Comparison of ENCODE assay signal across 14 mouse cellular contexts in genomic region chr17:46662730-46663129, GRCm38 (mm10). TPM values are rescaled to one million over a fixed set of nuclear protein-coding genes. Genes with fewer than 3 reads are reported as not detected.
A peak's percentile ranks its signal among the peaks of the same experiment; 100 is the strongest.
DNase-seq lines count a peak whose midpoint lies in the region; TF ChIP-seq lines count a peak whose summit lies in the region.
"Had no signal": no experiment of that assay in that cellular context is flagged by ENCODE, and none has a peak within 500 bp of the region (broad histone marks: within the 10 kb centered on the region; RNA-seq: fewer than 3 reads in every experiment).

No protein-coding gene starts in this region.

- intact Hi-C loops in gastrocnemius, adult 2 months (cut with DNase I): no loop called here
- intact Hi-C loops in gastrocnemius, postnatal 36 days (cut with DNase I): loop anchor here (1.0 kb wide), 1 partner anchor 18 kb away; the partner anchor contains the start of gene Klhdc3

- DNase-seq in gastrocnemius, adult 2 months: peak; percentile 80
- no peak for DNase-seq in gastrocnemius, postnatal 36 days
- peak; percentile 50 for DNase-seq in MN1 (ENCODE audit: low spot score)
- peak; percentile 86 for DNase-seq in cerebellum, adult 9-10 months
- DNase-seq in kidney, adult 9 months: peak; percentile 38
- DNase-seq in retina, embryonic 14.5 days (ENCODE audit: low spot score): no peak
- DNase-seq in urinary bladder, postnatal 10 days (ENCODE audit: low spot score): no peak
- no peak for DNase-seq in spleen, postnatal 36 days (ENCODE audit: low spot score in 2 of 2)
- DNase-seq: adrenal gland, postnatal 25 days; liver had no signal

- no peak overlapping the region for H3K4me3 ChIP-seq in gastrocnemius, adult 2 months
- H3K4me3 ChIP-seq: hindbrain, embryonic 12.5 days; left cerebral cortex, adult 2 months; midbrain, embryonic 13.5 days had no signal

- no peak for TF ChIP-seq CTCF in gastrocnemius, adult 2 months (IDR thresholded peaks at IDR 0.05)

- peak overlapping the region; percentile 78 for H3K27ac ChIP-seq in gastrocnemius, adult 2 months
- H3K27ac ChIP-seq: hindbrain, embryonic 12.5 days; kidney, postnatal 0 days; left cerebral cortex, adult 2 months; midbrain, embryonic 13.5 days had no signal

RNA-seq across cellular contexts. Expression of gene Rrp36, which starts 11.4 kb away (rescaled TPM):
- total RNA-seq in gastrocnemius, adult 2 months (2021): 10 to 100 TPM in 1 of 2 experiments, 1 to 10 TPM in 1; 7.9 to 12.6 TPM
- 1 to 10 TPM; 7.5 to 9.9 TPM for total RNA-seq in gastrocnemius, postnatal 36 days (2021)

RNA-seq across cellular contexts. Expression of gene Cul7, which starts 12.6 kb away (rescaled TPM):
- 1 to 10 TPM; 2.9 to 5.6 TPM for total RNA-seq in gastrocnemius, adult 2 months (2021)
- total RNA-seq in gastrocnemius, postnatal 36 days (2021): 1 to 10 TPM; 5.8 to 5.9 TPM

RNA-seq across cellular contexts. Expression of gene Mea1, which starts 15.9 kb away (rescaled TPM):
- 10 to 100 TPM; 34.6 to 49.1 TPM for total RNA-seq in gastrocnemius, adult 2 months (2021)
- total RNA-seq in gastrocnemius, postnatal 36 days (2021): 10 to 100 TPM; 29.8 to 39.0 TPM

RNA-seq across cellular contexts. Expression of gene Mrpl2, which starts 16.7 kb away (rescaled TPM):
- 100 to 1,000 TPM in 1 of 2 experiments, 10 to 100 TPM in 1; 82.7 to 120 TPM for total RNA-seq in gastrocnemius, adult 2 months (2021)
- 100 to 1,000 TPM in 1 of 2 experiments, 10 to 100 TPM in 1; 99.4 to 102 TPM for total RNA-seq in gastrocnemius, postnatal 36 days (2021)

RNA-seq across cellular contexts. Expression of gene Klc4, which starts 16.9 kb away (rescaled TPM):
- total RNA-seq in gastrocnemius, adult 2 months (2021): 10 to 100 TPM; 10.9 to 13.1 TPM
- 10 to 100 TPM; 11.7 to 11.8 TPM for total RNA-seq in gastrocnemius, postnatal 36 days (2021)

Comparison
In these comparisons a context has a peak if more than half of its experiments do, and no peak if none do; other contexts are left out.
1. DNase-seq: peak in gastrocnemius, adult 2 months (single experiment), MN1 (single experiment), cerebellum, adult 9-10 months (single experiment) and kidney, adult 9 months (single experiment); none in gastrocnemius, postnatal 36 days (0 of 2), retina, embryonic 14.5 days (single experiment), urinary bladder, postnatal 10 days (single experiment) and spleen, postnatal 36 days (0 of 2).